Mouse (Mus musculus): ENCODE results near the gene Bdkrb2. TPM values are rescaled to one million over a fixed set of nuclear protein-coding genes. Genes with fewer than 3 reads are reported as not detected.

Gene Bdkrb2
- polyA plus RNA-seq, 1 experiment = 0.09 TPM

DNA sequence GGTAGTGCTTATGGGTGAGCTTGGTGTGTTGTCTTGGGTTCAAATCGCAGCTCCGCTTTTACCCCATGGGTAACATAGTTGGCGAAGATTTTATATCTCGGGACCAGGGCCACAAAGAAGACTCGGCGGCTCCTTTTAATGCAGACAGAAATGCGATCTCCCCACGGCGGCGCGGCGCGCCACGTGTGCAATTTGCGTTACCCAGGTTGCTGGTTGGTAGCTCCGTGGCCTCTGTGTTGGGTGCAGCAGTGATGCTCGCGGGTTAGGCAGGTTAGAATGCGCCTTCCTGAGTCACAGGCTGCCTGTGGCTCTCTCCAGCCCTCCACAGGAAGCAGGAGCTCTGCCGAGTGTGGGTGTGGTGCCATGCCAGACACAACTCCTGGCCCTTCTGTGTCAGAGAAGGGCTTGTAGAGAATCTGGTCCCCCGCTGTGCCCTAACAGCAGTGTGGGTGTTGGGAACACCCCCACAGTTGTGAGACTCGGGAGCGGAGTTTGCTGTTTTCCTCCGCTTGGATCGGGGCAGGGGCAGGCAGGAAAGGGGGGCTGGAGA lies 775 bp downstream of the Bdkrb2 start:
- WGBS = 19% methylated on average over 25 of the region's 25 CpGs
- H3K4me1 ChIP-seq (ENCODE audit: control insufficient read depth, insufficient read depth, insufficient read length) = no peaks in the 10 kb centered on the region
- H3K27ac ChIP-seq (ENCODE audit: insufficient read depth, low read length) = no peak overlapping the region
- H3K4me3 ChIP-seq (ENCODE audit: extremely low read depth, insufficient read depth, insufficient read length) = no peak overlapping the region
- no peaks in the 10 kb centered on the region for H3K36me3 ChIP-seq (ENCODE audit: control insufficient read depth, insufficient read depth, low read length)
- H3K27me3 ChIP-seq (ENCODE audit: control insufficient read depth, insufficient read depth, low read length) = no peaks in the 10 kb centered on the region; the same call in none of the 2 replicates
- no peak for DNase-seq (ENCODE audit: low read depth in 1 of 2, low spot score in 2 of 2)
- TF ChIP-seq POLR2A (IDR thresholded peaks at IDR 0.05; ENCODE audit: low read depth, low read length) (no peak), CTCF (IDR thresholded peaks at IDR 0.05; ENCODE audit: extremely low read depth, insufficient read depth, insufficient read length, insufficient replicate concordance) (no peak)

DNA sequence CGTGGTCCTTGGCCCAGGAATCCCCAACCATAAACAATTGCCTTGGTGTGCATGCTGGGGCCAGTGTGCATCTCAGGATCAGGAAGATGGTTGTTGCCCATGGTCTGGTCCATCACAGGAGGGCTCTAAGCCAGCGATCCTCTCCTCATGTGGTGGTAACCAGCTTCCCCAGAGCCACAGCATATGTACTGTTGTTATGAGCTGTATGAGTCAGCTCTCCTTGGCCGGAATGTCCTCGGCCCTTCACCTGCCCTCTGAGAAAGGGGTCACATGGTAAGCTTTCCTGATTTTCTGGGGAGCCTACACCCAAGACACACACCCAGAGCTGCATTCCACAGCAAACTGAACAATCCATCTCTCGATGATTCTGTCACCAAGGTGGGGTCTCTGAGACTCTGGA lies 2.2 kb downstream of the Bdkrb2 start:
- WGBS = 79% methylated on average over 5 of the region's 5 CpGs
- Histone ChIP-seq H3K4me1 (ENCODE audit: control insufficient read depth, insufficient read depth, insufficient read length) (no peaks in the 10 kb centered on the region), H3K27me3 (ENCODE audit: control insufficient read depth, insufficient read depth, low read length) (no peaks in the 10 kb centered on the region; the same call in none of the 2 replicates), H3K4me3 (ENCODE audit: extremely low read depth, insufficient read depth, insufficient read length) (no peak overlapping the region), H3K27ac (ENCODE audit: insufficient read depth, low read length) (no peak overlapping the region), H3K36me3 (ENCODE audit: control insufficient read depth, insufficient read depth, low read length) (no peaks in the 10 kb centered on the region)
- TF ChIP-seq POLR2A (IDR thresholded peaks at IDR 0.05; ENCODE audit: low read depth, low read length) (no peak), CTCF (IDR thresholded peaks at IDR 0.05; ENCODE audit: extremely low read depth, insufficient read depth, insufficient read length, insufficient replicate concordance) (no peak)
- no peak for DNase-seq (ENCODE audit: low read depth in 1 of 2, low spot score in 2 of 2)

DNA sequence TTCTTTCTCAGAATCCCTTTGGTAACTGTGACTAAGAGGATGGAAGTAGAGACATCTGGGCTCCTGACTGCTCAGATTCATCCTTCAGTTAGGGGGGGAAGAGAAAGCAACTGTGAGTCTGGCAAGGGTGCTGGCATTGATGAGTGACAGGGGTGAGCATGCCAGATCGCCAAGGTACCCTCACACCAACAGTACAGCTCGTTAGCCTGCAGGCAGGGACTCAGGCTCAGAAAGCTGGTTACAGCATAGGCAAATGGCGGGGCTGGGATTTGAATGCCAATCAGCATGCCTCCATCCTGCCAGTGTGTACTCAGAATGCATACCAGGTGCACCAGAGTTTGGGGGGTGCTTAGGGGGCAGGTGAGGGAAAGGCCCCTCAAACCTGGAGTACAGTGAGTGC lies 8.8 kb downstream of the Bdkrb2 start:
- H3K27ac ChIP-seq (ENCODE audit: insufficient read depth, low read length) = no peak overlapping the region
- TF ChIP-seq POLR2A (IDR thresholded peaks at IDR 0.05; ENCODE audit: low read depth, low read length) (no peak), CTCF (IDR thresholded peaks at IDR 0.05; ENCODE audit: extremely low read depth, insufficient read depth, insufficient read length, insufficient replicate concordance) (no peak)
- no peaks in the 10 kb centered on the region for H3K4me1 ChIP-seq (ENCODE audit: control insufficient read depth, insufficient read depth, insufficient read length)
- H3K27me3 ChIP-seq (ENCODE audit: control insufficient read depth, insufficient read depth, low read length) = no peaks in the 10 kb centered on the region
- no peaks in the 10 kb centered on the region for H3K36me3 ChIP-seq (ENCODE audit: control insufficient read depth, insufficient read depth, low read length)
- no peak overlapping the region for H3K4me3 ChIP-seq (ENCODE audit: extremely low read depth, insufficient read depth, insufficient read length)
- DNase-seq (ENCODE audit: low read depth in 1 of 2, low spot score in 2 of 2) = no peak
- 90% methylated on average over 3 of the region's 3 CpGs for WGBS

DNA sequence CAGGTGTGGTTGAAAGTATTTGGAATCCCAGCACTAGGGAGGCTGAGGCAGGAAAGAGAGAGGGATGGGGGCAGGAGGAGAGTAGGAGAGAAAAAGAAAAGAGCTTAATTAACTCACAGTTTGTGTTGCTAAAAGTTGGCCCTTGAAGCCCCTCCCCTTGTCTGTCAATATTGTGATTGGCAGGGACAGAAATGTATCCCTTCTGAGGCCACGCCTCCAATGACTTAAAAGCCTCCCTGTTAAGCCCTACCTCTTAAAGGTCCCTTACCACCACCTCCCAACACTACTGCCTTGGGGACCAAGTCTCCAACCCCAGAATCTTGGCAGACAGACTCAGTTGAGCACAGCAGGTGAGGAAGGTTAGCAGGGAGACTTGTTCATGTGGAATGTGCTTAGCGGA lies 9.6 kb downstream of the Bdkrb2 start:
- WGBS = 86% methylated on average over 2 of the region's 2 CpGs
- no peaks in the 10 kb centered on the region for H3K27me3 ChIP-seq (ENCODE audit: control insufficient read depth, insufficient read depth, low read length)
- DNase-seq (ENCODE audit: low read depth in 1 of 2, low spot score in 2 of 2) = no peak
- no peaks in the 10 kb centered on the region for H3K4me1 ChIP-seq (ENCODE audit: control insufficient read depth, insufficient read depth, insufficient read length)
- TF ChIP-seq CTCF (IDR thresholded peaks at IDR 0.05; ENCODE audit: extremely low read depth, insufficient read depth, insufficient read length, insufficient replicate concordance) = no peak
- TF ChIP-seq POLR2A (IDR thresholded peaks at IDR 0.05; ENCODE audit: low read depth, low read length) = no peak
- H3K27ac ChIP-seq (ENCODE audit: insufficient read depth, low read length) = no peak overlapping the region
- H3K36me3 ChIP-seq (ENCODE audit: control insufficient read depth, insufficient read depth, low read length) = no peaks in the 10 kb centered on the region
- no peak overlapping the region for H3K4me3 ChIP-seq (ENCODE audit: extremely low read depth, insufficient read depth, insufficient read length)

DNA sequence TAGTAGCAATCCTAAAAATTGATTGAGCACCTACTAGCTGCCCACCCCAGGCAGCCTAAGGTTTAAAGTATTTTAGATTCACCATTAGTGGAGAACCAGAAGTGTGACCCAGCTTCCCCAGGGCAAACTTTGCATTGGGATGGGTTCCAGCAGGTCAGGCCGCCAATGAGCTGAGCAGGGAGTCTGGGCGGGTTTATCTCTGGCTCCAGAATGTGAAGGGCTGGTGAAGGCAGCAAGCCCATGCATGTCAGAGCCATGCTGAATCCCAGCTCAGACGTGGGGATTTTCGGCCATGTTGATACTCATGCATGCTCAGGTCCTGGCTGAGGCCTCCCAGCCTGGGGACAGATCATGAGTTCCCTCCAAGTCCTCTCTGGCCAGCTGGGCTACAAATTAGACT lies 11.3 kb downstream of the Bdkrb2 start:
- TF ChIP-seq POLR2A (IDR thresholded peaks at IDR 0.05; ENCODE audit: low read depth, low read length) (no peak), CTCF (IDR thresholded peaks at IDR 0.05; ENCODE audit: extremely low read depth, insufficient read depth, insufficient read length, insufficient replicate concordance) (no peak)
- WGBS = 88% methylated on average over 4 of the region's 4 CpGs
- Histone ChIP-seq H3K27ac (ENCODE audit: insufficient read depth, low read length) (no peak overlapping the region), H3K4me3 (ENCODE audit: extremely low read depth, insufficient read depth, insufficient read length) (no peak overlapping the region), H3K36me3 (ENCODE audit: control insufficient read depth, insufficient read depth, low read length) (no peaks in the 10 kb centered on the region), H3K4me1 (ENCODE audit: control insufficient read depth, insufficient read depth, insufficient read length) (no peaks in the 10 kb centered on the region), H3K27me3 (ENCODE audit: control insufficient read depth, insufficient read depth, low read length) (no peaks in the 10 kb centered on the region)
- no peak for DNase-seq (ENCODE audit: low read depth in 1 of 2, low spot score in 2 of 2)

DNA sequence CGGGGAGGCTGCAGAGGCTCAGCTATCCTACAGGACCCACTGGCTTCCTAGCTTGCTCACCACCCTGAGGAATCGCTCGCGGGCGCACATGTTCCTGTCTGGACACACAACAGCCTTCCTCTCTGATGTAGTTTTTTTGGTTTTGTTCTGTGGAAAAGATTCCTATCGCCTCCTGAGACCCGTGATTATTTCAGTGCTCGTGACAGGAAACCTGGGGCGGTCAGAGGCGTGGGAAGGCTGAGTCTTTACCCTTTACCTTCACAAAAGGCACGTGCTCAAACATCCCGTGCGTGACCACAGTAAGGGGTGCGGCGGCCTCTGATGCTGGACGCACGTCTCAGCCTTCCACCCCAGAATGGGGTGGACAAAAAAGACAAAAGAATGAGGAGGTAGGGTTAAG lies 17.5 kb downstream of the Bdkrb2 start:
- no peak overlapping the region for H3K27ac ChIP-seq (ENCODE audit: insufficient read depth, low read length)
- H3K27me3 ChIP-seq (ENCODE audit: control insufficient read depth, insufficient read depth, low read length) = no peaks in the 10 kb centered on the region
- WGBS = 49% methylated on average over 17 of the region's 17 CpGs
- DNase-seq (ENCODE audit: low read depth in 1 of 2, low spot score in 2 of 2) = no peak
- no peaks in the 10 kb centered on the region; the same call in 1 of the 2 replicates for H3K4me1 ChIP-seq (ENCODE audit: control insufficient read depth, insufficient read depth, insufficient read length)
- TF ChIP-seq POLR2A (IDR thresholded peaks at IDR 0.05; ENCODE audit: low read depth, low read length) (no peak), CTCF (IDR thresholded peaks at IDR 0.05; ENCODE audit: extremely low read depth, insufficient read depth, insufficient read length, insufficient replicate concordance) (no peak)
- no peak overlapping the region for H3K4me3 ChIP-seq (ENCODE audit: extremely low read depth, insufficient read depth, insufficient read length)
- no peaks in the 10 kb centered on the region for H3K36me3 ChIP-seq (ENCODE audit: control insufficient read depth, insufficient read depth, low read length)

DNA sequence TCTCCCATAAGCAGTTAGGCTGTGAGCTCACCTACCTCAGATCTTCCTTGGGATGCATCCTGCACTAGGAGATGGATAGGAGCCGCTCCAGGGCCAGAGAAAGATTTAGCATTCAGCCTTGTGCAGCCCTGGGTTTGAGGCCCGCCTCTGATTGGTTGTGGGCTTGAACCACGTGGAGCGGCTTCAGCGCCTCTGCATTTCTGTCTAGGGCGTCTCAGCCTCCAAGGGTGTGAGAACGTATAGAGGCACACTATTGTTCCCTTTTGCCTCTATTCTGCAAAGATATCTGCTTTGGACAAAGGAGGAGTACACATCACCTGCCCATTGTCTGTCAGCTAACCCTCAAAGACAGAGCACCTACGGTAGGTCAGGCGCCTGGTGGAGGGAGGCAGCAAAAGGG lies 19.5 kb downstream of the Bdkrb2 start:
- Histone ChIP-seq H3K27ac (ENCODE audit: insufficient read depth, low read length) (no peak overlapping the region), H3K4me1 (ENCODE audit: control insufficient read depth, insufficient read depth, insufficient read length) (no peaks in the 10 kb centered on the region; the same call in 1 of the 2 replicates), H3K36me3 (ENCODE audit: control insufficient read depth, insufficient read depth, low read length) (no peaks in the 10 kb centered on the region), H3K4me3 (ENCODE audit: extremely low read depth, insufficient read depth, insufficient read length) (no peak overlapping the region), H3K27me3 (ENCODE audit: control insufficient read depth, insufficient read depth, low read length) (no peaks in the 10 kb centered on the region)
- no peak for TF ChIP-seq CTCF (IDR thresholded peaks at IDR 0.05; ENCODE audit: extremely low read depth, insufficient read depth, insufficient read length, insufficient replicate concordance)
- no peak for TF ChIP-seq POLR2A (IDR thresholded peaks at IDR 0.05; ENCODE audit: low read depth, low read length)
- WGBS = 76% methylated on average over 9 of the region's 9 CpGs
- no peak for DNase-seq (ENCODE audit: low read depth in 1 of 2, low spot score in 2 of 2)

Measured in spleen, adult 2 months (tissue).